7 mouse cellular contexts compared by ENCODE assay signal in genomic region chr19:6015511-6016315, GRCm38 (mm10). TPM values are rescaled to one million over a fixed set of nuclear protein-coding genes. Genes with fewer than 3 reads are reported as not detected.
DNase-seq lines count a peak whose midpoint lies in the region; ATAC-seq lines count a peak whose summit lies in the region.

Gene Capn1 (minus strand): TSS chr19:6015897.

- 3% methylated on average over 40 of the region's 40 CpGs for WGBS in embryonic facial prominence, embryonic 12.5 days
- 3% methylated on average over 40 of the region's 40 CpGs for WGBS in limb, embryonic 12.5 days
- 3% methylated on average over 40 of the region's 40 CpGs for WGBS in midbrain, embryonic 14.5 days

- peak within 1 kb of the TSS; percentile 47 for H3K4me3 ChIP-seq in embryonic facial prominence, embryonic 12.5 days
- peak within 1 kb of the TSS; percentile 54 for H3K4me3 ChIP-seq in limb, embryonic 12.5 days (replicated peaks)
- H3K4me3 ChIP-seq in midbrain, embryonic 14.5 days (replicated peaks; ENCODE audit: low read depth, low read length), result peak within 1 kb of the TSS; percentile 43

- H3K9me3 ChIP-seq in embryonic facial prominence, embryonic 12.5 days, result no peaks in the 10 kb centered on the region
- no peaks in the 10 kb centered on the region for H3K9me3 ChIP-seq in limb, embryonic 12.5 days
- H3K9me3 ChIP-seq in midbrain, embryonic 14.5 days (ENCODE audit: control insufficient read depth, low read length), result no peaks in the 10 kb centered on the region

- peaks cover 5% of the 10 kb centered on the region; the same call in 1 of the 2 replicates for H3K4me1 ChIP-seq in embryonic facial prominence, embryonic 12.5 days
- H3K4me1 ChIP-seq in limb, embryonic 12.5 days (replicated peaks), result peaks cover 6% of the 10 kb centered on the region
- H3K4me1 ChIP-seq in midbrain, embryonic 14.5 days (ENCODE audit: control insufficient read depth, insufficient read depth, low read length), result no peaks in the 10 kb centered on the region

- H3K4me2 ChIP-seq in embryonic facial prominence, embryonic 12.5 days (replicated peaks), result peak within 1 kb of the TSS; percentile 76
- H3K4me2 ChIP-seq in limb, embryonic 12.5 days, result peak within 1 kb of the TSS; percentile 90
- H3K4me2 ChIP-seq in midbrain, embryonic 14.5 days (ENCODE audit: low read length), result peak within 1 kb of the TSS; percentile 81

- H3K27me3 ChIP-seq in embryonic facial prominence, embryonic 12.5 days, result peaks cover 18% of the 10 kb centered on the region; the same call in 1 of the 2 replicates
- H3K27me3 ChIP-seq in limb, embryonic 12.5 days, result peaks cover 34% of the 10 kb centered on the region
- H3K27me3 ChIP-seq in midbrain, embryonic 14.5 days (ENCODE audit: control insufficient read depth, insufficient read depth, low read length), result peaks cover 7% of the 10 kb centered on the region; the same call in 1 of the 2 replicates

- H3K36me3 ChIP-seq in embryonic facial prominence, embryonic 12.5 days, result no peaks in the 10 kb centered on the region
- no peaks in the 10 kb centered on the region for H3K36me3 ChIP-seq in limb, embryonic 12.5 days
- H3K36me3 ChIP-seq in midbrain, embryonic 14.5 days (ENCODE audit: control insufficient read depth, insufficient read depth, low read length), result no peaks in the 10 kb centered on the region

- ATAC-seq in embryonic facial prominence, embryonic 12.5 days (ENCODE audit: insufficient number of reproducible peaks, insufficient read depth, low FRiP score, low TSS enrichment), result peak; percentile 77
- ATAC-seq in limb, embryonic 12.5 days (ENCODE audit: insufficient number of reproducible peaks, insufficient read depth, low FRiP score, low TSS enrichment, low read depth), result peak; percentile 70
- ATAC-seq in midbrain, embryonic 14.5 days (ENCODE audit: low FRiP score, low TSS enrichment), result peak; percentile 68

- peak; percentile 88 for DNase-seq in adrenal gland, postnatal 14 days
- peak; percentile 98 for DNase-seq in heart, adult 11 months
- peak; percentile 75 for DNase-seq in kidney, adult 18-20 months
- DNase-seq in midbrain, embryonic 14.5 days, result peak; percentile 82
- peak; percentile 46 to 69 for DNase-seq in spleen, adult 18-20 months

- H3K27ac ChIP-seq in embryonic facial prominence, embryonic 12.5 days, result peak within 1 kb of the TSS; percentile 30
- H3K27ac ChIP-seq in limb, embryonic 12.5 days, result peak within 1 kb of the TSS; percentile 67
- peak within 1 kb of the TSS; percentile 14; the same call in 1 of the 2 replicates for H3K27ac ChIP-seq in midbrain, embryonic 14.5 days (replicated peaks; ENCODE audit: low read depth, low read length)

- H3K9ac ChIP-seq in embryonic facial prominence, embryonic 12.5 days, result peak within 1 kb of the TSS; percentile 63
- H3K9ac ChIP-seq in limb, embryonic 12.5 days (replicated peaks), result peak within 1 kb of the TSS; percentile 66
- peak within 1 kb of the TSS; percentile 62 for H3K9ac ChIP-seq in midbrain, embryonic 14.5 days (replicated peaks; ENCODE audit: low read length)

RNA-seq across cellular contexts. Expression of gene Capn1, which starts in this region (rescaled TPM):
- 28.5 and 41.5 TPM in 2 replicates for total RNA-seq in adrenal gland, postnatal 14 days (2021)
- polyA plus RNA-seq in embryonic facial prominence, embryonic 12.5 days (2016; fragmentation: Nextera tagmentation; extraction: Ambion mirVana), result 7.0 and 7.7 TPM in 2 replicates
- polyA plus RNA-seq in limb, embryonic 12.5 days (2016; fragmentation: Nextera tagmentation; extraction: Ambion mirVana), result 7.0 and 7.7 TPM in 2 replicates
- polyA plus RNA-seq in midbrain, embryonic 14.5 days (2014; fragmentation: Nextera tagmentation; extraction: Ambion mirVana), result 2.4 and 2.6 TPM in 2 replicates

Comparison
In these comparisons a context has a peak if more than half of its experiments do, and no peak if none do; other contexts are left out.
1. Peak in every context shown above with its lines: DNase-seq, ATAC-seq, H3K4me3 ChIP-seq and H3K27ac ChIP-seq.
2. H3K27ac ChIP-seq: peak in every context shown above with its lines; median percentile 67 in limb, embryonic 12.5 days; 30 in embryonic facial prominence, embryonic 12.5 days; 14 in midbrain, embryonic 14.5 days.